Mouse (Mus musculus): ENCODE measurements around the gene Ror2.

DNA sequence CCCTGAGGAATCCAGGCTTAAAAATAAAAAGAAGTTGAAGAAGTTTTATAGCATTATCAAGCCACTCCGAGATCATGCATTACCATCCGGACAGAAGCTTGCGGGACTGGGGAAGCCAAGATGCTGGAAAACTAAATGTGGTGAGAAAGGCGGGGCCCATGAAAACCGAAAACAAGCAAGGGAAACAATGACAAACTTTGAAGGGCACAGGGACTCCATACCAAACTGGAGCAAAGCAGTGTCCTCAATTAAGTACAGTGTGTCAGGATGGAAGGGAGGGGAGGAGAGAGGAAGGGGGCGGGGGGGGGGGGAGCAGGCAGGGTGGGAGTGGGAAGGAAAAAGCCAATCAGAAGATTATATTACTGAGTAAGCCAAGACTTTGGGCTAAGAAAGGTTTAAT lies 126.4 kb downstream of the Ror2 start:
- TF ChIP-seq CTCF (IDR thresholded peaks at IDR 0.05; ENCODE audit: control insufficient read depth, insufficient read depth, low read length) (no peak), POLR2A (IDR thresholded peaks at IDR 0.05; ENCODE audit: borderline replicate concordance, control insufficient read depth, low read depth, low read length) (no peak)

All from bone marrow, adult 2 months (tissue).